Mouse (Mus musculus) skeletal muscle tissue, adult 2 months (tissue): ENCODE data around the gene Exd1.
A peak's percentile ranks its signal among the peaks of the same experiment; 100 is the strongest.
"Not testable (repeated sequence)": the region's sequence is repeated elsewhere in the genome, so short reads cannot be mapped to it uniquely, and the experiment has no call there.

ENCODE experiments used
- DNase-seq: peaks from one replicate; pipeline ENCODE4 v3.0.0-alpha.2; 2012; ENCODE audit warnings: low read depth, low spot score

Exd1 gene

GRCm38 (mm10) chr2:119542106-119542505 is 5.3 kb downstream of the Exd1 start:
- no peak for DNase-seq

DNA sequence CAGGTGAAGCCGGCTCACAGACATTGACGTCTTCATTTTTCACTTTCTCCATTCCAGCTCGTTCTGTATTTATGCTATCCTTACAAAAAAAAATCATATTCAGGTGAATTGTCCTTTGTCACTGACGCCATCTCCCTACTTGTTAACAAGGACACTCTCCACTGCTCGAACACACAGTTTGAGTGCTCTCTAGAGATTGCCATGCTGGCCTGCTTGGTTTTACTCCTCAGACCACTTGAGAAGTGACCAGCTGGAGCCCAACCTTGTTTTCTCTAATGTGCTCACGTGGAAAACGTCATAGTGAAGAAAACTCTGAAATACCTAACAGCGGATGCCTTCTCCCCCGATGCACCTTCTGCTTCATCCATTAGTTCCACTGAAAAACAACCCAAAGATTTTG is 8.6 kb downstream of the Exd1 start:
- DNase-seq: no peak

GRCm38 (mm10) chr2:119525422-119525821 is 22.0 kb downstream of the Exd1 start:
- DNase-seq: no peak

DNA sequence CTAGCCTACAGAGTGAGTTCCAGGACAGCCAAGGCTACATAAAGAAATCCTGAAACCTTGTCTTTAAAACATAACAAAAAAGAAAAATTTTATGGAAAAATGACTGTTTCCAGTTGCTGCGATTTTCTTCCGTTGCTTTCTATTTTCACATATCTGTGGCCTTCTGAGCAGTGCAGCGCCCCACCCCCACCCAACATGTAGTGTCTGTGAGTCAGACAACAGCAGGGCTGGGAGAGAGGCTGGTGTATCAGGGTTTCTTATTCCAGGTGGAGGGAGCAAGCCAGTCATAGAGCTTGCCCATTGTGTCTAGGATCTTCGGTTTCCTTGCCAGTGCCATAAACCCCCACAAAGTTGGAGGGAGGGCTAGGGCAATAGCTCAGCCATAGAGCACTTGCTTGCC is 23.6 kb downstream of the Exd1 start:
- no peak for DNase-seq

DNA sequence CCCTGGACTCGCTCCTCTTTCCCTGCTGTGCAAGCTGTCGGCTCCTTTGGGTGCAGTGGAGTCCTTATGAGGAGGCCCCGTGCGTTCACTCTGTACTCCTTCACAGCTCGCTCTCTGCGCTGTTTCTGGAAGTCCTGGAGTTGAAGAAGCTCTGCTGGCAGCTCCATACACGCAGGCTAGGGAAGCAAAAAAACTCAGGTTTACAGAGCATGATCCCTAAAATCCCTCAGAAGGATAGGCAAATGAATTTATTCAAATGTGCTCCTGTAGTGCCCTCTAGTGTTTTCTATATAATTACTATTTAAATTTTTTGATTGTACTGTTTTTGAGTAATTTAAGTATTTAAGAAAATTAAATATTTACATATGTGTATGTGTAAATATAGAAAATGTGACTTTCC is 26.9 kb downstream of the Exd1 start:
- DNase-seq: no peak

GRCm38 (mm10) chr2:119516811-119517210 is 30.6 kb downstream of the Exd1 start:
- DNase-seq: no peak

- no peak for DNase-seq
Observed at GRCm38 (mm10) chr2:119514026-119514522, 33.4 kb downstream of the Exd1 start.

DNA sequence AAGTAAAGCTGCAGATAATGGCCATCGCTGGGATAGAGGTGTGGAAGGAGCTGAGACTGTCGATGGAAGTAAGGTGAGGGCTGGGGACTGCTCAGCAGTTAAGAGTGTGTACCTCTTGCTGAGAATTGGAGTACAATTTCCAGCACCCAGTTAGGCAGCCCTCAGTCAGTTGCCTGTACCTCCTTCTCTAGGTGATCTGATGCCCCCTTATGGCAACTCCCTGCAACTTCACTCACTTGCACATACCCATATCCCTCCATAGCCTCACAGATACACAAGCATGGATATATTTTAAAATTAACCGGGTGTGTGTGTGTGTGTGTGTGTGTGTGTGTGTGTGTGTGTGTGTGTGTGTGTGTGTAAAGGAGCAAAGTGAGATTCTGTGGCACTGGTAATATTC is 35.1 kb downstream of the Exd1 start:
- no peak for DNase-seq

GRCm38 (mm10) chr2:119510856-119511255 is 36.6 kb downstream of the Exd1 start:
- no peak for DNase-seq

- DNase-seq: not testable (repeated sequence)
Observed at GRCm38 (mm10) chr2:119508518-119508917, 38.9 kb downstream of the Exd1 start.

- no peak for DNase-seq
Observed at GRCm38 (mm10) chr2:119507108-119507507, 40.3 kb downstream of the Exd1 start.

GRCm38 (mm10) chr2:119500965-119501652 is 46.3 kb downstream of the Exd1 start:
- DNase-seq: no peak

DNA sequence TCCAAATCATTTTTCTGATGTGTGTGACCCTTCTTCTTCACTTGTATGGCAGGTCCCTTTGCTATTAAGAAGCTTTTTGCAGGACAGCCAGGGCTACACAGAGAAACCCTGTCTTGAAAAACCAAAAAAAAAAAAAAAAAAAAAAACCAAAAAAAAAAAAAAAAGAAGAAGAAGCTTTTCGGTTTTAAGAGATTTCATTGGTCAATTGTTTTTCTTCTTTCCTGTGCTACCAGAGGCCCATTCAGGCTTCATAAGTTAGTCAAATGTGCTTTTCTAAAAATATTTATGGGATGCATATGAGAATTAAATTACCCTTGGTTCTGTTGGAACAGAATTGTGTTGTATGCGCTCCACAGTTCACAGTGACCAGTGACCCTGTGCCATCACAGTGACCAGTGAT is 48.6 kb downstream of the Exd1 start:
- no peak for DNase-seq

GRCm38 (mm10) chr2:119496082-119496481 is 51.3 kb downstream of the Exd1 start:
- DNase-seq: no peak

DNA sequence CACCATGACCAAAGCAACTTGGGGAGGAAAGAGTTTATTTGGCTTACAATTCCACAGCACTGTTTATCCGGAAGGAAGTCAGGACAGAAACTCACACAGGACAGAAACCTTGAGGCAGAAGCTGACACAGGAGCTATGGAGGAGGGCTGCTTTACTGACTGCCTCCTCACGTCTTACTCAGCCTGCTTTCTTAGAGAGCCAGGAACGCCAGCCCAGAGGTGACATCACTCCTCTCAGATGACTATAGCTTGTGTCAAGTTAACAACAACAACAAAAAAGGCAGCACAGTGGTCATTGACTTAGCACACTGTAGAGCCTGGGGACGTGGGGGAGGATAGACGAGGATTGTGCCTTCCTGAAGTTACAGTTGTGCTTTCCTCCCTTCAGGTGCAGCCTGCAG is 55.5 kb downstream of the Exd1 start:
- no peak for DNase-seq

GRCm38 (mm10) chr2:119486488-119486887 is 60.9 kb downstream of the Exd1 start:
- DNase-seq: no peak

GRCm38 (mm10) chr2:119482307-119482706 is 65.1 kb downstream of the Exd1 start:
- no peak for DNase-seq

- DNase-seq: no peak
Observed at GRCm38 (mm10) chr2:119478397-119478749, 69.1 kb downstream of the Exd1 start.

- peak; percentile 99 for DNase-seq
Observed at GRCm38 (mm10) chr2:119477571-119478396, 69.6 kb downstream of the Exd1 start, which contains the start of gene Ino80. TSS of gene Ino80 (minus strand) at chr2:119477687.

DNA sequence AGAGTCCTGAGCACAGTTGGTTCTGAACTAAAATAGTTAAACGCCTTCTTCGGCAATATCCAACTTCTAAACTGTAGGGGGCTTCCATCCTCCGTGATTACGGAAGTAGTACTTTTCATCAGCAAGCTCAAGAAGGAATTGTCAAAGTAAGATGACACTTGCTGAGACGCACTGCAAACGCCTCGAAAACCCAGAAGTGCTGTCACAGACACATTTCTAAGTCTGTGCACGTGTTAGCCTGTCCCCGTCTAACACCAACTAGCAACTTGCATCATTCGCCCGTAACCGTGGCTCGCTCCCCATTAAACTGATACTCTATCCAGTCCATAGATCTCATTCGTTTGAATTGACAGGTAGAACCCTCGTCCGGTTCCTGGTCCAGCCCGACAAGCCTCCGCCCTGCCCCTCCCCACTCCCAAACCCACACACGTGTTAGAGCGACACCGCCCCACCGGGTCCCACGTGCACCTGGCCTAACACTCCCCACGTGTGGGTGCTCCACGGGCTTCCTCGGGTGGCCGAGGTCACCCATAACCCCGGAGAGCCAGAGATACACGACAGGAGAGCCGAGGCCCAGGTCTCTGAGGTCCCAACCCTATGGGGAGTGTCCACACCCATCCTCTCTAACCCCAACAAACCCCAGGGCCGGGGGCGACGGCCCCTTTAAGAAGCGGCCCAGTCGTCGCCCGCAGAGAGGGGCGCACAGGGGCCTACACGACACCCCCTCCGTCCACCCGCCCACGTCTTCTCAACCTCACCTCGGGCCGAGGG is 70.6 kb downstream of the Exd1 start:
- DNase-seq: peak; percentile 80

DNA sequence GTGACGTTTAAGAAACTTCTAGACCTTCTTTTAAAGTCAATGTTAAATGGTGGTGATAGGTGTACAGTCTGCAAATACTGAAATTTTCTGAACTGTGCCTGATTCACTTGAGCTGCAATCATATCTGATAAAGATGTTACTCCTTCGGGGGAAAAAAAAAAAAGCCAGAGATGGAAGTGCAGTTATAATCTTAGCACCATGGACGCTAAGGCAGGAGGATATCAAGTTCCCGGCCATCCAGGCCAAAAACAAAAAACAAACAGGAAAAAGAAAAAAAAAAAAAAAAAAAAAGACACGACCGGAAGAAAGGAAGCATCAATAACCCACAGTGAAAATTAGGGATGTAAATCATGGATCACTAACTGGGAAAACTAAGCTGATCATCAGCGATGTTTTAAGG is 71.3 kb downstream of the Exd1 start:
- DNase-seq: no peak
